Mouse (Mus musculus) retina, postnatal 1 day (tissue): ENCODE results near the gene Olfr49.

Experiments used
- DNase-seq: peaks from one replicate; pipeline ENCODE4 v3.0.0-alpha.2; 2012

Gene Olfr49

DNA sequence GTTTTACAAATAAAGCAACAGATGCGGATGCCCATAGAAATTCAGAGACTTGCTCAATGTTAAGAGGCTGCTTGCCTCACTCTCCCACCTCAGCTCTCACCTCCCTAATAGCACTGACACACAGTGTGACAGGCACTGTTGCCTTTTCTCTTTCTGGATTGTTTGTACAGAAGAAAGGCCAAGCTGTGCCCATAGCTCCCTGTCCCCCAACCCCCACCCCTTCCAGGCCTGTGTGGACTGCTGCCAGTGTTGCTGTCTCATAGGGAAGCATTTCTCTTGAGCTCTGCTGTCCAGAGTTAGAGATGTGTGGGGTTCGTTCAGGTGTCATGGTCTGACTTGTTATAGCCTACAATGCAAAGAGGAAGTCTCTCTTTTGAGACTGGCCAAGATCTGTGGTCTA, 24.5 kb downstream of the Olfr49 start:
- no peak for DNase-seq

DNA sequence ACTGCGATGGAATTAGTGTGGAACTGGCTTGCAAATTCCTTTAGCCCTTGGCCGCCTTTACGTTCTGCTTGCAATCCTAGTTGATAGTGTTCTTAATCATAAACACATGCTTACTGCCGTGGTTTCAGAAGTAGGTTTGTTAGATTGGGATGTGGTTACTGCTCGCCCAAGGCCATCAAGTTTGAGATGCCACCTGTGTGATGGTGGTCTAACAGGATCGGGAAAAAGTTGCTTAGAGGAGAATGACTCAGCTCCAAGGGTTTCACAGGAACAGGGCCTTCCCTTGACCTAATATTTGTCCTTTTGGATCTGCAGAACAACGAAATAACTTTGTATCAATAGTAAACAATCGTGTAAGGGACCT, 25.0 kb downstream of the Olfr49 start:
- no peak for DNase-seq

DNA sequence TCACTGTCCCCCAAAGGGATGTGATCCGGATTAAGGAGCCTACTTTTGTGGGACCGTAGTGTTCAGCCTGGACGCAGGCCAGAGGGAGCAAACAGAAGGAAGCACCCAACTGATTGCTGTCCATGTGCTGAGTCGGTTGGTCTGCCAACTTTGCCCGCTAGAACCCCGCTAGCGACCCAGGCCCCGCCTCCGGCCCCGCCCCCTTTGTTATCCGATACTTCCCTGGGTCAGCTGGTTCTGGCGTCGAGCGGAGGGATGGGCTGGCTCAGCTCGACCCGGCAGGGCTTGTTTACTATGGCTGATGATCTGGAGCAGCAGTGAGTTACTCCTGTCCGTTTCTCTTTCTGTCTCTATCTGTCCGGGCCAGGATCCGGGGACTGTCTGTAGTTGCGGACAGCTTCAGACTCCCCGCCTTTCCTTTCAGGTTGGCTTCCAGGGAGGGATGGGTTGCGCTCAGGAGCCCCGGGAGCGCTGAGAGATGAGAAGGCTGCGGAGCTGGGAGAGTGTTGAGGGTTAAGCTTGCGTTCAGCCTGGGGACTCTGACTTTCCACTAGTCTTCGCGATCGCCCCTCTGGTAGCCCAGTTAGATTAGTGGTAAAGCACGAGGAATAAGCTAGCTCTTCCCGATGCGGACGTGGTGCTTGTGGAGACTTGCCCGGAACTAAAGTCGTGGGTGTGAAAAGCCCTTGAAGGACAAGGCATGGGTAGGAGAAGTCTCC, 25.6 kb downstream of the Olfr49 start:
- peak; percentile 94 for DNase-seq

DNA sequence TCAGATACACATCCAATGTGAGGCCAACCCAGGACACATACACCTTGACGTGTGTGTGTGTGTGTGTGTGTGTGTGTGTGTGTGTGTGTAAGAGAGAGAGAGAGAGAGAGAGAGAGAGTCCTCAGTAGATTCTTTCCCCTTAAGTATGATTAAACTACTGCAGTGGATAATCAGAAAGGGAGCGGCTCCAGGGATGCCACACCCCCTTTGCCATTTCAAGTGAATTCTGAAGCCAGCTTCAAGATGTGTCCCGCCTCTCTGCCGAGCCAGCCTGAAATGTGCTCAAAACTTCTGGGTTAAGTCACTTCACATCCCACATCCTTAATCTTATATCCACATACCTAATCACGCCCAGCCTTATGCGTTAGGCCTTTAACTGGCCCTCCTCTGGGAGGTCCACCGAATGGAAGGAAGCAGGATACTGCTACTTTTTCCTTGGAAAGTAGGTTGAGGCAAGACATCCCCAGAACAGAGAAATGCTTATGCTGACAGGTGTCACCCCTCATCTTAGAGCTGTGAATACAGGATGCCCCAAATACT, 26.5 kb downstream of the Olfr49 start:
- no peak for DNase-seq

DNA sequence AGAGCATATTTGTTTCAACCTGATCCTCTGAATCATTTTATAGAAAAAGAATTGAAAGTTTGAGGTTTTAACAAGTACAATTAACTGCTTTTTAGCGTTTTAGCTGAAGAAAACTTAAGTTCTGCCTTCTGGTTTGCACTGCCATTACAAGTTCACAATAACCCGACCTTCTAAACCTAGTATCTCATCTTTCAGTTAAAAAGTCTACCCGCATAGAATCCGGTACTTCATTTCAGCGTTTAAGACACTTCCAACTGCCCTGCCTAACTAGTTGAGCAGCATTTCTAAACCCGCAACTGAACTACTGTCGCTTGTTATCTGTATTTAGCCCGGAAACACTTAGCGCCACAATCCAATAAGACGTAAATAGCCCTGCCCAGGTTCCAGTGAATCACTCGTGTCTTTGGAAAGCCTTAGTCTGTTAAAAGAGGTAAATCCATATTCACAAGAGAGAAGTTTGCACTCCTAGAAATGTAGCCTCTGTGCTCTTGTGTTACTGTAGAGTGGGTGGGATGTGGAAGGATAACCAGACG, 30.0 kb downstream of the Olfr49 start:
- no peak for DNase-seq

DNA sequence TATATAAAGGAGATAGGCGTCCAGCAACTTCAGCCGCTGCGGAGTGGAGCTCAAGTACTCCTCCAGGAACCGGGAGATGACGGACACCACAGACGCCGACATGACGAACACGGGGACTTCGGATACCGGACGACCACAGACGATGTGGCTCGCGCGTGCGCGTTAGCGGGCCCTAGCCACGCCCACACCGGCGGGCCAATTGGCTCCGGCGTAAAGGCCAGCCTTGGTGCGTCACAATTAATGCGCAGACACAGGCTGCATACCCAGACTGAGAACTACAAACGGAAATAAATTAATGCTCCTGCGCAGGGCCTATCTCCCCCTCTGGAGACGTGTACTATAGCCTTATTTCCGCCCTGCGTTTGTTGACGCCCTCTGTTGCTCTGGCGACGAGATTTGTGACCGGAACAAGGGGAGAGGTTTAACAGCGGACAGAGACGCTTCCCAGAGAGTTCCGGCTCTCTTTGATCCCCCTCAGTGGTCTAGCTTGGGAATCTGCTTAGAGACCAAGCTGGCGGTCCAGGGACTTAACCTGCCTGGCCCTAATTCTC, 30.9 kb downstream of the Olfr49 start, which contains the start of the genes Dad1 and Abhd4:
Gene Dad1, minus strand, starts transcription at position 364 of the 551 bp plus-strand sequence.
Gene Abhd4, plus strand, starts transcription at position 448 of the 551 bp plus-strand sequence.
- peak; percentile 99 for DNase-seq

DNA sequence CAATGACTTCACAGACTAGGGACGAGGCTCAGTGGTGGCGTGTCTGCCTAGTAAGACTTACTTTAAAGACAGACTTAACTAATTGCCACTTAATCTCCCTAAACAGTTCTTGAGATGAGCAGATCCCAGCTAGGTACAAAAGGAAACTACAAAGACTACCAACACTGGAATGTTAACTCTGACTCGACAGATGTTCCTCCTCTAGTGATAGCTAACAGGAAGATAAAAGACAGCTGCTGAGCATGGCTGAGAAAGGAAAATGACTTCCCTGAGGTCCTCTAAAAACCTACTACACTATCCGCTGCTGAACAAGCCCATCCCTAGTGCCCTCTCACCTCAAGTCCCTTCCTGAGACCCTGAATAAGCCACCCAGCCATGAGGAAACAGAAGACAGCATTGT, 34.6 kb downstream of the Olfr49 start:
- DNase-seq, result no peak

DNA sequence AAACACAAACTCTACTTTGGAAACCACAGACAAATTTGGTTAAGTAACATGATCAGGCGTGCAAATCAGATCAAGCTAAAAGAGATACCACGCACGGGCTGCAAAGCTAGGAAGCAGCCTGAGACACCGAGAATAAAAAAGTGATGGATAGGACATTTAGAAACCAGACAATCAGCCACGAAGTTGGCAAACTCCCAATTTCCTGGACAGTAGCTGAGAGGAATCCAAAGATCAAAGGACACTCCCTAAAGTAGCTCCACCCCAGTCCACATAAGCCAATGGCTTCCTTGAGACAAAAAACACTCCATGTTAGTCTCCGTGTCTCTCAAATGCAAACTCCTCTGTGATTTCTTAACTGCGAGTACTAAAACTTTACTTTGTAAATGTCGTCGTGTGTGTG, 35.4 kb downstream of the Olfr49 start:
- DNase-seq, result no peak

DNA sequence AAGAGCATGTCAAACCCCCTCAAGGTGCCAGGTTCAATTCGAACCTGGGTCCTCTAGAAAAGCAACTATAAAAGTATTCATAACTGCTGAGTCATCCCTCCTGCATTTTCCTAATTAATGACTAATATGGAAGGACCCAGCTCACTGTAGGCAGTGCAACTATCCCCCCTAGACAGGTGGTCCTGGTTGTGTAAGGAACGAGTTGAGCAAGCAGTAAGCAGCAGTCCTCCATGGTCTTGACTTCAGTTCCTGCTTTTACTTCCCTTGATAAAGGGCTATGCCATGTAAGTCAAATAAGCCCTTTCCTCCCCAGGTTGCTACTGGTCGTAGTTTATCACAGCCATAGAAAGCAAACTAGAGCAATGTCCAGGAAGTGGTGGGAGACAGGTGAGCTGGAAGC, 38.5 kb downstream of the Olfr49 start:
- no peak for DNase-seq

DNA sequence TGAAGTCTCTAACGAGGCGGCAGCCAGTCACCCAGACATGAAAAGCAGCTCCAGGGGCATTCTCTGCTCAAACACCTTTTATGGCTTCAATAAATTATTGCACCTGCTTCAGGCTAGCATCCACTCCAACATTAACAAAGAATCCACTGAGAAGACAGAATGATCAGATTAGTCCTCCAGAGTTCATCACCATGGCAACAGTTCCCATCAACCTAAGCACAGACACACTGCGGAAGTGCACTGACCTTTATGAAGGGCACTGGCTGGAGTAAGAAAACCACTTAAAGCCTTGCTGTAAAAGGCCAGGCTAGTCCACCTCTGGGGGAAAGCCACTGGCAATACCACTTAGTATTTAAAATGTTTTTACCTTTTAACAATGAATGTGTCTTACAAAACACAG, 40.6 kb downstream of the Olfr49 start:
- peak; percentile 72 for DNase-seq

DNA sequence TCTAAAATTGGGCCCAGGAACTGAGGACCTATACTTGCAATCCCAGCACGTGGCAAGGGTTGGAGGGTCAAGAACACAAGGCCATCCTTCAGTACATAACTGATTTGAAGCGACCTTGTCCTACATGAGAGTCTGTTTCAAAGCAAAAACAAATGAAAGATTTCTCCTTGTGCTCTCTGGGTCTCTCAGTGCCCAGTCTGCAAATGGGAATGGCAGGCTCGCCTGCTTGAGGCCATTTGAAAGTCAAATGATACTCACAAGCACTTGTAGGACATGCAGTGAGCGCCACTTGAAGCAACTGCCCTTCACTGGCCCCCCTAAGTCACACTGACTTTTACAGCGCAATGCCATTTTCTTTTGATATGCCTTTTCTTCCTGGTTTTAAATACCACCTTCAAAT, 44.2 kb downstream of the Olfr49 start:
- no peak for DNase-seq

DNA sequence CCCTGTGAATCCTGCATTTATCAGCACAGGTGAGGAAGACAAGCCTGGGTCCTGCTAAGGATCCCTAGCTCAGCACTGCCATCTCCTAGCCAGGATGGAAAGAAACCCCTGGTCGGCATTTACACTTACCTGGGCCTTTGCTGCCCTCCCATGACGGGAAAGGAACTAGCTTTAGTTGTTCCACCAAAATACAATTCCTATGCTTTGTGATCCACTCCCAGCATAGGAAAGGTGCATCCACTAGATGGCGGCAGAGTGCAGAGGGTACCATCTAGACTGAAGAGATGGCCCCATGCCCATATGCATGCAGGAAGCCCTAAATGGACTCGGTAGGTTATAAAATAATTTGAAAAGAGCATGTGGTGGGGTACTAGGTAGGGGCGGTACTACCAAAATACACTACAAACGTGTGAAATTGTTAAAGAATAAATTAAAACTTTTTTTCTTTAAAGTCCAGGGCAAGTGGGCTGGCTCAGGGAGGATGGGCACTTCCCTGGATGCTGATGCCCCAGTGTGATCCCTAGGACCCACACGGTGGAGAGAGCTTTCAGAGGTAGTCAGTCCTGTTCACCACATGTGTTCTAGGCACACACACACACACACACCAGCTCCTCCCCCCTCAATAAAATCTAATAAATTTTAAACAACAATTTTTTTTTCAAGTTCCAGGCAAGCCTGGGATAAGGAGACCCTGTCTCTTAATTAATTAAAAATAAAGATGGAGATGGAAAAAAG, 45.6 kb downstream of the Olfr49 start:
- DNase-seq, result peak; percentile 84

DNA sequence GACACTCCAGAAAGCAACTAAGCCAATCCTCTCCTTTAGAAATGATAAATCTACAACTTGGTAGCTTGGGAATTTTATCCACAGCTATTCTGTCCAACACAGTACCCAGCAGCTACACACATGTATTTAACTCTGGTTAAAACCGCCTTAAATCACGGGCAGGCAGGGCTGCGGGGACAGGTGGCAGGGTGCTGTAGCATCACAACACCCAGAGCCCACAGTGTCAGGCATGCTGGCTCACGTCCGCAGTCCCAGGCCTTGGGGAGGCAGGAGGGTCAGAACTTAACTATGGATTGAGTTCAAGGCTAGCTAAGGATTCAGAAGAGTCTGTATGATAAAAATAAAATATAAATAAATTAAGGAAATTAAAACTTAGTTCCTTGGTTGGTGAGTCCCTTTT, 47.9 kb downstream of the Olfr49 start:
- DNase-seq, result no peak

DNA sequence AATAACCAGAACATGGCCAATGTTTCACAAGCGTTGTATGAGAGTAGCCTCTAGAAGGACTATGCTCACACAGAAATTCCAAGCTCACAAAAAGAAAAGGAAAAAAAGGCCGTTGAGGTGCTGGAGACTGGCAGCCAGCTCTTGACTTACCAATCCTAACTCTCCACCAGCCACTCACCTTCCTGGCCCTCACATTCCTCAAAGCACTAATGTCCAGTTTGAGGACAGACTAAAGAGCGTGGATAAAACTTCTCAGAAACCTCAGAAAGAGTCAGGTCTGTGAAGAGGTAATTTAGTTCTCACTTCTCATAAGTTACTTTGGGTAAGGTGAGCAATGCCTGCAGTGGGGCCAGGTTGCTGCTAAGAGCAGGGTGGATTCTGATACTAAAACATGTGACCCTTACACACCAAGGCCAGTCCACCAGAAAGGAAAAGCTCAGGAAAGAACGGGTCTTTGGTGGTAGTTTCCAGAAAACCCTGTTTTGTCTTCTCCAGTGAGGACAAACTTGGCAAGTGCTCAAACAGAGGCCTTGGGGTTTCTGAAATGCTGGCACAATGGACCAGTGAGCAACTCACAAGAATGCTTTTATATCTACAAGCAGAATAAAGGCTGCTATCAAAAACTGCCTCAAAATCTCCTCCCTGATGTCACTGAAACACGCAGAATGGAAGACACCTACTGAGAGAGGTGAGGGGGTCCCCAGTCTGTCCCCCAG, 48.8 kb downstream of the Olfr49 start:
- DNase-seq, result no peak

DNA sequence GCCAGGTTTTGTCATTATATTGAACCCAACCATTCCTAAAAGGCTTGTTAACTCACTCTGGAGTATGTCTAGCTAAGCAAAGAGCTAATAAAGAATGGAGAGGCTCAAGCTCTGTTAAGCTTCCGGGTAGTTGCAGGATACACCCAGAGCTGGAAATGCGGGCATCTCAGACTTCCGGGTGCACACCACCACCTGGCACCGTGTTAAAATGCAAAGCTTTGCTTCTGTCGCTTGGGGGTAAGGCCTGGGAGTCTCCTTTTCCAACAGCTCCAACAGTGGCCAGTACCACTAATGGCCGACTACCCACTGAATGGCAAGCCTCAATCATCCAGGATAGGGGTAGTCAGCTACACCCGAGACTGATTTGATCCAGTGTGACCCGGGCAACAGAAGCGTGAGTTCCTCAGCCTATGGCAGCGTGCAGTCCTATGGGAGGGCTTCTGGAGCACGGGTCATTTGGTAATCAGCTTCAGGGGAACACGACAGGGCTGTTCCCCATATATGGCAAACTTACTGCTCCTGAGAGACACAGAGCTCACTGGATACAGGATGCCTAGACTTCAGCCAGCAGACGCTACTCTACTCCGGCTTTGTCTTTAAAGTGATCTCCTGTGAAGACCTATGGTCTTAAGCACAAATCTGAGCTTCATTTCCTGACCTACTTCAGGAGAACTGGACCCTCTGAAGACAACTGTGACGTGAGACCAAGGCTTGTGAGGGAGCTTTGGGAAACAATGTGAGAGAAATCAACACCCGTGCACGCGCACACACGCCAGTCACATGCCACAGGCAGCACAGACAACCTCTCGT, 50.3 kb downstream of the Olfr49 start:
- DNase-seq, result peak; percentile 70

DNA sequence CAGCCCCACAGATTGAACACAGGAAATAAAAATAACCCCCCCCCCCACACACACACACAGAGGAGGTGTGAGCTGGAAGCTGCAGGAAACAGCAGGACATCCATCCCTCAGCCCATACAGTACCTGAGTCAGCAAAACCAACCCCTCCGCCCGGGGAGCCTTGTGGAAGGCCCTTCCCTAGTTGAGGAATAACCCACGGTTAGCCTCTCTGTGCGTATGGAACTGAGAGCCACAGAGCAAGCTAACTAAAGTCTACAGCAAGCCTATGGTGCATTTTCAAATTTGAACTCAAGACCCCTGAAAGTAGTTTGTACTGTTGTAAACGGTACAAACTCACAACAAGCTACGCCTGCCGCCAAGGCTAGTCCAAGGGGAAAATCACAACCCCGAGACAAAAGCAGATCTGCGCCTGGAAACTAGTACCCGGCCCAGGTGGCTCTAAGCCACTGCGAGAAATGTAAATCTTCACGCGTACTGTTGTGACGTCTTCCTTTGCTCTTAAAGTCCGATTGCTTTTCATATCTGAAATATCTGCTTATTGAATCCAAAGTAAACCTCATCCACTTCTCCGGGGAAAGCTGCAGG, 51.1 kb downstream of the Olfr49 start:
- DNase-seq, result no peak

DNA sequence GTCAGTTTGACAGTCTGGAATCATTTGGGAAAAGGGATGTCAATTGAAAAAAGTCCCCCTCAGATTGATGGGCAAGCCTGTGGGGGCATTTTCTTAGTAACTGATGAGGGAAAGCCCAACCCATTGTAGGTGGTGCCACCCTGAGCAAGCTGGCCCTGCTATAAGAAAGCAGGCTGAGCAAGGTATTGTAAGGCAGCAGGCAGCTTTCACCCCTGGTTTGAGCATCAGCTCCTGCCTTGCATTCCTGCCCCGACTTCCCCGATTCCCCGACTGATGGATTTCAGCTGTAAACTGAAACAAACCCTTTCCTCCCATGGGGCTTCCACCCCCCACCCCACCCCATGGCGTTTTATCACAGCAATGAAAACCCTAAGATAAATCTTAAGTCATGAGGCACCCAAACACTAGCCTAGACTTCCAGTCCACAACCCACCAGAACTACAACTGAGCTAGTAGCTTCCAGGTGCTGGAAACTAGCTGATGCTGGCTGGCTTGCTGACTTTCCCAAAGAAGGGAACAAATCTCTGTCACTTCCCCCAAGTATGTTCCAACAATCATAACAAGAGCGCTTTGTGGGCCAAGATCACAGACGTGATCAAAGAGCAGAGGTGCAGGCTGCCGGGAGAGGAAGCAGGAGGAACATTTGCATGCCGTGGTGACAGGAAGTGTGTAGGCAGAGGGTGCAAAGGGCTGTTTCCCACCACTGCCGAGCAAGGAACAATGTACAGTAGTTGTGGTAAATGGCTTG, 51.8 kb downstream of the Olfr49 start:
- no peak for DNase-seq

DNA sequence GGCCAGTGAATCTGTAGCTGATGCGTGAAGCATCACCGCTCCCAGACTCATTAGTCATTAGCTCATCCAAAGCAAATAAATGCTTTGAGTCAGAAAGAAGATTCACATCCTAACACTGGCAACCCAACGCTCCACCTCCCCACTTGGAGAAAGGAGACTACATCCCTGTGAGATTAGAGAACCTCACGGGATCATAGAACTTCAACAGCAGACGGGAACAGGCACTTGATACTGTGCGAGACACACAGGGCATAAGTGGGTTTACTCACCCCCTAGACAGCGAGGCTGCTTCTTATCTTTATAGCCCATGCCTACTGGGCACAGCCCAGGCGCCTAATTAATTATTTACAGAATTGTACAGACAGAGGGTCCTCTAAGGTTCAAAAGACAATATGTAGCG, 52.6 kb downstream of the Olfr49 start:
- DNase-seq, result peak; percentile 23

DNA sequence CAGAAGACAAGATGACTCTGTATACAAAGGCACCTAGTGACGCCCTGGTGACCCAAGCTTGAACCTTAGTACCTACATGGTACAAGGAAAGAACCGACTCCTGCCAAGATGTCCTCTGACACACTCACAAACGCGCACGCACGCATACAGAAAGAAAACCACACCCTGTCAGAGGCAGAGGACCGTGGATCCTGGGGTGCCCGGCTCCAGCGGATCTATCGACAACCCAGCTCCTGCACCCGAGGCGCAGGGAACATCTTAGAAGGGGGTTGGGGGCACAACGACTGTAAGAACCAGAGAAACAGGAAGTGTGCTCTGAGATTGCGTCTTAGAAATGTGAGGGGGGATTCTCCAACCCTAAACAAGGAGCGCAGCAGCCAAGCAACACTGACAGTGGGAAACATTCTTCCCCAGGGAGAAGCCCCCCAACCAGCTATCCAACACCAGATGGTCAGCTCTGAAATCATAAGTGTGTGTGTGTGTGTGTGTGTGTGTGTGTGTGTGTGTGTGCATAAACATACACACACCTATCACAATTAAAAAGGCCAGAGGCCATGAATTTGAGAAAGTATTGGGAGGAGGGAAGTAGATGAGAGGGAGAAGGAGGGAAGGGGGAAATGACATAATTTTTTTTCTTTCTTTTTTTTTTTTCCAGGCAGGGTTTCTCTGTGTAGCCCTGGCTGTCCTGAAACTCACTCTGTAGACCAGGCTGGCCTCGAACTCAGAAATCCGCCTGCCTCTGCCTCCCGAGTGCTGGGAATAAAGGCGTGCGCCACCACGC, 53.4 kb downstream of the Olfr49 start:
- no peak for DNase-seq

DNA sequence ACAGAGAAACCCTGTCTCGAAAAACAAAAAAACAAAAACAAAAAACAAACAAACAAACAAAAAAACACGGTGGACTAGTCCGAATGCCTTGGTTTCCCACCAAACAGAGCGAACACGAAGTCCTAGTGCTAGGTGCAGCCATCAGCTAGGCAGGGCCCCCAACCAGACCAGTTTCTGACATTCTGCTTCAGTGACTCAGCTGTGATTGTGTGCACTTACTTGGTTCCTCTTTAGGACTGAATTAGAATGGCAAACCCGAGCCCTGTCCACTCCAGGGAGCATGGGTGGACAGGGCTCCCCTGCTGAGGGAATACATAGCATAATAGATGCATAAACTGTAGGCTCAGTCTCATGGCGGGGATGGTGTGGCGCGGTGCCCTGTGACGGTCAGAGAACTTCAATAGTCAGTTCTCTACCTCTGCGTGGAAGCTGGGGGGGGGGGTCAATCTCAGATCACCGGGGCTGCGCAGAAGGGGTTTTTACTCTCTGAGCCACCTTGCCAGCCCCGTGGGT, 54.0 kb downstream of the Olfr49 start:
- DNase-seq, result no peak
